Mouse (Mus musculus) midbrain, embryonic 13.5 days (tissue): ENCODE data around the gene Adra2c. TPM values are rescaled to one million over a fixed set of nuclear protein-coding genes. Genes with fewer than 3 reads are reported as not detected.

Experiments used
- ATAC-seq: fragments of 200-750 bp; cut with Nextera tagmentation; 2 replicates; pipeline ENCODE4 v1.8.0; 2017; ENCODE audit warnings: mild to moderate bottlenecking, moderate TSS enrichment, moderate library complexity
- H3K27ac ChIP-seq: fragments of 300-500 bp; sonication (generic); 2 replicates; pipeline ENCODE4 v1.5.1; 2015; ENCODE audit warnings: inconsistent platforms, mild to moderate bottlenecking, moderate library complexity
- H3K27me3 ChIP-seq: fragments of 300-500 bp; sonication (generic); 2 replicates; pipeline ENCODE4 v1.6.1; 2015; ENCODE audit warnings: mild to moderate bottlenecking, inconsistent platforms
- H3K36me3 ChIP-seq: fragments of 300-500 bp; sonication (generic); 2 replicates; pipeline ENCODE4 v1.6.1; 2015; ENCODE audit warnings: mild to moderate bottlenecking, inconsistent platforms
- H3K4me1 ChIP-seq: fragments of 300-500 bp; sonication (generic); replicated peaks from 2 replicates; pipeline ENCODE4 v1.6.1; 2015; ENCODE audit warnings: inconsistent platforms
- H3K4me2 ChIP-seq: fragments of 300-500 bp; sonication (generic); replicated peaks from 2 replicates; pipeline ENCODE4 v1.6.1; 2015; ENCODE audit warnings: moderate library complexity, mild to moderate bottlenecking, inconsistent platforms
- H3K4me3 ChIP-seq: fragments of 300-500 bp; sonication (generic); replicated peaks from 2 replicates; pipeline ENCODE4 v1.5.1; 2015; ENCODE audit warnings: mild to moderate bottlenecking, inconsistent platforms
- H3K9ac ChIP-seq: fragments of 300-500 bp; sonication (generic); replicated peaks from 2 replicates; pipeline ENCODE4 v1.6.1; 2015; ENCODE audit warnings: mild to moderate bottlenecking, inconsistent platforms
- H3K9me3 ChIP-seq: fragments of 300-500 bp; sonication (generic); 2 replicates; pipeline ENCODE4 v1.6.1; 2016; ENCODE audit warnings: mild to moderate bottlenecking, inconsistent platforms
- WGBS: fragments of 180-500 bp; shearing (Covaris S2); methylation state at CpG from one replicate; pipeline ENCODE4 v1.1.7; 2015; 5-methylcytosine and 5-hydroxymethylcytosine counted together
- polyA plus RNA-seq: library from polyadenylated mRNA; unstranded; fragments of >200 nt; fragmentation: Nextera tagmentation; extraction: Ambion mirVana; gene quantifications from 2 replicates; pipeline ENCODE4 v1.2.1, GENCODE M21; 2015

Adra2c gene
- 0.05 and 0.07 TPM in 2 replicates for polyA plus RNA-seq

DNA sequence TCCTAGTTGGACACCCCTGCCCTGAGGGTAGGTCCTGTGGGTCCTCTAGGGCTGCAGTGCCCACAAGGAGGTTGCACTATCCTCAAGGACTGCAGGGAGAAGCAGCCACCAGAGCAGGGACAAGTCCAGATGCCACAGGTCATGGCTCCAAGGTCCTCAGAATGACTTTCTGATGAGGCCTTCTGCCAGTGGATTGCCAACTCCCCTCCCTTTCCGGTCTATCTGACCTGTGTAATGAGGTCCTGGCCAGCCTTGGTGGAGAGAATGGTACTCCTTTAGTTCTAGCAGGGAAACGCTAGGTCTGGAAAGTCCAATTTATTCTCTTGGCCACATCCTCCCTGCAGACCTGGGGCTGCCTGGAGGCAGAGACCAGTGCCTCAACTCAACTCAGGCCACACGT is at the start of gene Adra2c:
Gene Adra2c (plus strand): TSS at position 301 of the 400 bp plus-strand sequence.
- Histone ChIP-seq H3K36me3 (no peaks in the 10 kb centered on the region), H3K9ac (peak within 1 kb of the TSS; percentile 44; the same call in 1 of the 2 replicates), H3K4me1 (peaks cover 19% of the 10 kb centered on the region), H3K27me3 (peaks cover 77% of the 10 kb centered on the region), H3K4me3 (peak within 1 kb of the TSS; percentile 50), H3K4me2 (peak within 1 kb of the TSS; percentile 81), H3K27ac (no peak within 1 kb of the TSS), H3K9me3 (no peaks in the 10 kb centered on the region)
- 36% methylated on average over 3 of the region's 3 CpGs for WGBS
- no peak for ATAC-seq

DNA sequence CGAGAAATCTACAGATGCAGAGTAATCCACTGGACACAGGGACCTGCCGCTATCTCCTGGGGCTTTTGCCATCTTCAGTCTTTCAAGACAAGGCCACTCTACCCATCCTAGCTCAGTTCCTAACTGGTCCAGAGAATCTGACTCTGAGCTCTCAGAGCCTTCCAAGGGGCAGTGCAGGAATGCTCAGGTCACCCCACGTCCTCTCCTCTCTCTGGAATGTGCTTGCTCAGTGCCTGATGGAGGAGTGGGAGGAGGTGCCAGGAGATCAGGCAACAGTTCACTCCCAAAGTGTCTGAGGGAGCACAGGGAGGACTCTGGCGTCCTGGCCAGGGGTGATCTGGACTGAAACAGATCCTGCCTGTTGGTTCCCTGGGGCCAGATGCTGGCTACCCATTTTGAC is 45.0 kb upstream of the Adra2c start:
- ATAC-seq = no peak
- WGBS = 75% methylated on average over 4 of the region's 4 CpGs

DNA sequence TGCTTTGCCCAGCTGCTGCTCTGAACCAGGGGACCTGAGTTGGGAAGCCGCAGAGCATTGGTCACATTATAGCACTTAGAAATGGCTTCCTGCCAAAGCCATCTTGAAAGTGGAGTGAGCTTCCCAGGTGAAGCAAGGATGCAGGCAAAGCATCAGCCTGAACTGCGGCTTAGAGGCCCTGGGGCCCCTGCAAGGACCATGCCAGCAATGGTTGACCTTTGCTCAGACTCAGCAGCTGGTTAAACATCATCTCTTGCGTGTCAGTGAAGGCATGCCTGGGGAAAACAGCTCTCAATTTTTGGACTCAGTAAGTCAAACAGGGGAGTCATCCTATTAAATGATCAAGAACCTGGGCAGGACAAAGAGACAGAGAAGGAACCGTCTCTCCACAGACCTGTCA is 40.4 kb upstream of the Adra2c start:
- no peaks in the 10 kb centered on the region for H3K27me3 ChIP-seq
- no peaks in the 10 kb centered on the region for H3K9me3 ChIP-seq
- H3K36me3 ChIP-seq = no peaks in the 10 kb centered on the region
- ATAC-seq = no peak
- no peak overlapping the region for H3K27ac ChIP-seq
- H3K9ac ChIP-seq = no peak overlapping the region
- no peaks in the 10 kb centered on the region for H3K4me1 ChIP-seq
- 83% methylated on average over 4 of the region's 4 CpGs for WGBS
- H3K4me2 ChIP-seq = no peak overlapping the region
- H3K4me3 ChIP-seq = no peak overlapping the region

More for the DNA sequence above, 45.0 kb upstream of the Adra2c start:
- no peak overlapping the region for H3K9ac ChIP-seq
- H3K4me1 ChIP-seq = no peaks in the 10 kb centered on the region
- H3K36me3 ChIP-seq = no peaks in the 10 kb centered on the region
- no peaks in the 10 kb centered on the region for H3K27me3 ChIP-seq
- no peaks in the 10 kb centered on the region for H3K9me3 ChIP-seq
- no peak overlapping the region for H3K27ac ChIP-seq
- H3K4me2 ChIP-seq = no peak overlapping the region
- H3K4me3 ChIP-seq = no peak overlapping the region

DNA sequence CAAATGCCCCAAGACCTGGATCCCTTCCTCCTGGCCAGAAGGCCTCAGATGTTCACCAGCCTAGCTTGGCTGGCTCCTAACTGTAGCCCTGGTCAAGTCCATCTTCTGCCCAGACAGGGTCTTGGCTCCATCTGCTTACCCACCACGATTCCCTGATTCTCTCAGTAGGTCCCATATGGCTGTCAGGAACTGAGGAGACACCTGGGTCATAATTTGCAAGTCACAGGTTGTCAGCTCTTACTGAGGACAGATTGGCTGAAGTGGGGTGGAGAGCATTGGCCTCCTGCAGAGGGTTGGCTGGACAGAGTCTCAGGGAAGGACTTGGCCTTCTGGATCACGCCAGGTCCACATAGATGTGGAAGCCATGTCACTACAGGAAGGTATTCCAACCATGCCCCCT is 39.5 kb upstream of the Adra2c start:
- Histone ChIP-seq H3K36me3 (no peaks in the 10 kb centered on the region), H3K27ac (no peak overlapping the region), H3K4me1 (no peaks in the 10 kb centered on the region), H3K9me3 (no peaks in the 10 kb centered on the region), H3K4me2 (no peak overlapping the region), H3K9ac (no peak overlapping the region), H3K27me3 (no peaks in the 10 kb centered on the region), H3K4me3 (no peak overlapping the region)
- no peak for ATAC-seq
- WGBS = 87% methylated on average over 2 of the region's 2 CpGs

DNA sequence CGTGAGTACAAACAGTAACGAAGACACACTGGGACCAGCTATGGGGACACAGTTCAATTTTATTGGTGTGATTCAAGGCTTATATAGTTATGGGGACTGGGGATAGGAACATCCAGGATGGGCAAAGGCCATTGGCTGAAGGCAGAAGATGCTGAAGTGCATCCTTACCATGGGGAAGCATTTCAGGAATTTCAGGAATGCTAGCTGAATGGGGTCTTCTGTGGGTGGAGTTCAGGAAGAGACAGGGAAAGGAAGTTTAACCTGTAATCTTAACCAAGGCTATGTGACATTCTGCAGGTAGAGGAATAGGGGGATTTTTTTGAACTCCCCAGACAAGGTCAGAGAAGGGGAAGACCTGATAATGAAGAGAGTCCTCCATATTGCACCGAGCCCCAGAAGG is 36.6 kb upstream of the Adra2c start:
- Histone ChIP-seq H3K9ac (no peak overlapping the region), H3K4me2 (no peak overlapping the region), H3K9me3 (no peaks in the 10 kb centered on the region), H3K27me3 (no peaks in the 10 kb centered on the region), H3K4me3 (no peak overlapping the region), H3K27ac (no peak overlapping the region), H3K36me3 (no peaks in the 10 kb centered on the region), H3K4me1 (peaks cover 17% of the 10 kb centered on the region)
- 80% methylated on average over 3 of the region's 3 CpGs for WGBS
- ATAC-seq = no peak

DNA sequence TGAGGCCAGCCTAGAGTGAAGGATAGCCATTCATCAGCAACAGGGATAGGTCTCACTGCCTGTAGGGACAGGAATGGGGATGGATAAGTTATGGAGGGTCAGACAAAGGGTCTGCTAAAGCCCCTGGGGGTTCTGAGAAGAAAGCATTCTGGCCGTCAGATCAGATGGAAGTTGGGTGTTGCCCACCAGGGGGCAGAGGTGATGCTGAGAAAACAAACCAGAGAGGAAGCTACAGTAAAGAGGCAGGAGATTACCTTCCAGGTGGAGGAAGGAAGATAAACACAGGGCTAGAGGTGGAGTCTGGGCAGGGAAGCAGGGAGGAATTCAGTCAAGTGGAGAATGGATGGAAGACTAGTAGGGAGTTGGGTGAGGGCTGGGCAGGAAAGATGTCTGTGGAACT is 33.9 kb upstream of the Adra2c start:
- Histone ChIP-seq H3K27me3 (no peaks in the 10 kb centered on the region), H3K27ac (no peak overlapping the region), H3K9me3 (no peaks in the 10 kb centered on the region), H3K4me2 (no peak overlapping the region), H3K4me1 (peaks cover 17% of the 10 kb centered on the region), H3K36me3 (no peaks in the 10 kb centered on the region), H3K9ac (no peak overlapping the region), H3K4me3 (no peak overlapping the region)
- WGBS = 9% methylated on average over 1 of the region's 1 CpGs
- no peak for ATAC-seq

DNA sequence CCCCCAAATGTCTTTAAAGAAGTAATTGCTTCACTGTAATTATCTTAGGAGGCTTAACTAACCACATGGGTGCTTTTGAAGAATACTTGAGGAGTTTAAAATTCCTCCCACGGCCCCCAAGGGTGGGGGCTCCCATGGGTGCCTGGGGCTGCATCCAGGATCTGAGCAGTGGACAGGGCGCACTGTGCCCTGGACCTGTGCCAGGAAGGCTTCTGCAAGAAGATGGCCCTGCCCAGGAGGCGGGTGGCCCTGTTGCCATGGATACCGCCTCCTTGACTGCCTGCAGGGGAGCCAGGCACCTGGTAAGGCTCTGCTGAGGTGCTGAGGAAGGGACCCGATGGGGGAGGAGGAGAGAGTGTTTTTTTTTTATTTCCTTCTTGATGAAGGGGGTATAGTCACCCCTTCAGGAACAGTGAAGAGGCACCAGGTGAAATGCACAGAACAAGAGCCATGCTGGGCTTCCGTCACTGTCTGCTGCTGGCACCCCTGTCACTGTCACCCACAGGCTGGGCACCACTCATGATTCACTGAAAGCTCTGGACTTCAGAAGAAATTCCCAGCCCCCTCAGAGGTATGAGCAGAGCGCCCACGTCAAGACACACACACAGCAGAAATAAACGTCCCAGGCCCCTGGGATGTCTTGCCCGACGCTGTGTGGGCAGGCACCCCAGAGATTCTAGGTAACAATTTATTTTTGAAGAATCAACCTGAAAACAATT is 32.4 kb upstream of the Adra2c start:
- peak; percentile 63; the same call in 1 of the 2 replicates for ATAC-seq
- Histone ChIP-seq H3K4me1 (peaks cover 17% of the 10 kb centered on the region), H3K27me3 (no peaks in the 10 kb centered on the region), H3K36me3 (no peaks in the 10 kb centered on the region), H3K4me3 (no peak overlapping the region), H3K9ac (no peak overlapping the region), H3K4me2 (no peak overlapping the region), H3K9me3 (no peaks in the 10 kb centered on the region), H3K27ac (no peak overlapping the region)
- 51% methylated on average over 11 of the region's 11 CpGs for WGBS

DNA sequence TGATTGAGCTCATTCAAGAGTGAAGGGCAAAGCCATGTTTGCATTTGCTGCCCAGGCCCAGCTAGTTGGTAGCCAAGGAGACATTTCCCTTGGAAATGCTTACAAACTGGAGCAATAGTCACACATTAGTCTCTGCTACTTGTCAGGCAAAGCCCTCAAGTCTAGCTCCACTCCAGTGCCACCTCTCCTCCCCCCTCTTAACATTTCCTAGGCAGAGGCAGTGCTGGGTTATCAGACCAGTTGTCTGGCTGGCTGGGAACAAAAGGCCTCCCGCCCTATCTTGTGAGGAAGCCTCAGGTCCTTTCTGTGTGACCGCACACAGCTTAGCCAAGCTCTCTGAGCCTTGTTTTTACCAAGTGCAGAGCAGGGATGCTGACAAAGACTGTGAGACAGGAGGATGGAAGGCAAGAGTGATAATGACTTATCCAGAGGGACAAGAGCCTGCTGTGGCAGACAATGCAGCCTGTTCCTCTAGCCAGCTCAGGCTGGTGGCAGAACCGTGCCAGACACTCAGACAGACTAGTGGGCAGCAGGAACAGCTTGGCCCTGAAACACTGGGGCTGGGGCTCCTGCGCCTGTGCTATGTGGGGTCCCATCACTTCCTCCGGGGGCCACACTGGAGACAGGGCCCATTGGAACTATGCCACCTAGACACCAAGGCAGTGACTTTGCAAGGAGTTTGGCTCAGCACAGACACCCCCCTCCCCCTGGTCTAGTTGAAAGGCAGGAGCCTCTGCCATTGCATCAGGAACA is 23.0 kb upstream of the Adra2c start:
- Histone ChIP-seq H3K9ac (no peak overlapping the region), H3K4me1 (peaks cover 7% of the 10 kb centered on the region; the same call in 1 of the 2 replicates), H3K36me3 (no peaks in the 10 kb centered on the region), H3K4me3 (no peak overlapping the region), H3K4me2 (no peak overlapping the region), H3K27ac (0 out of 2 replicates have a peak overlapping the region, but pooled peaks have one; percentile 35), H3K27me3 (no peaks in the 10 kb centered on the region), H3K9me3 (no peaks in the 10 kb centered on the region)
- no peak for ATAC-seq
- WGBS = 33% methylated on average over 5 of the region's 5 CpGs

DNA sequence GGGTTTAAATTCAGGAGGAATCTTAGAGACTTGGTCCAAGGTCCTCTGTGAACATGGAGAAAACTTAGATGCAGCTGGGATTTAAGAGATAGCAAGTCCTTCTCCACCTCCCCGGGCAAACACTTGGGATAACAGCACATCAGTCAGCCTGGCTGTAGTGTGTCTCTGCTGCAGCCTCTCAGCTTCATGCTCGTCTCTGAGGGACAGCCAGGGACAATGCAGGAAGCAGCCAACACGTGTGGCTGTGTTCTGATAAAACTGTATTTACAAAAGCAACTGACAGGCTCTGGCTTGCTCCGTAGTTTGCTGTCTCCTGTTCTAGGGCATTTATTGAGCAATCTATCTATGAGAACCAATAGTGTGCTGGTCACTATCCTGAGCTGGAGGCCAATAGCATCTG is 14.4 kb upstream of the Adra2c start:
- Histone ChIP-seq H3K9ac (no peak overlapping the region), H3K36me3 (no peaks in the 10 kb centered on the region), H3K27me3 (no peaks in the 10 kb centered on the region), H3K4me2 (no peak overlapping the region), H3K4me3 (no peak overlapping the region), H3K27ac (no peak overlapping the region), H3K9me3 (no peaks in the 10 kb centered on the region), H3K4me1 (peaks cover 15% of the 10 kb centered on the region)
- 69% methylated on average over 4 of the region's 4 CpGs for WGBS
- no peak for ATAC-seq

DNA sequence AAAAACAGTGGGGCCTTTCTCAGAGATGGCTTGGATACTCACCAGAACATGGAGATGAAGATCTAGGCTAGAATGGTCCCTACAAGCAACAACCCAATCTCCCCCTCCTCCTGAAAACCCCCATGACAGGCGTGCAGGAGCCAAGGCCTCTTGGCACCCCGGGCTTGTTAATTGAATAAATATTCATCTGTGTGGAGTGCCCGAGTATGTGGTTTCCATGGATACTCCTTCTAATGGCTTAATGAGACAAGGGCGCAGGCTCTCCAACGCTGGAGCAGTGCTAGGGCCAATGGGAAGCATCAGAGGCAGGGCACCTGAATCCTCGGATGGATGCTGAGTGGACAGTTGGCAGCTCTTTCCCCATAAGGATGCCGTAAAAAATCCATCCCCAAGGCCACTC is 10.6 kb upstream of the Adra2c start:
- peak; percentile 92 for ATAC-seq
- Histone ChIP-seq H3K4me2 (no peak overlapping the region), H3K36me3 (no peaks in the 10 kb centered on the region), H3K27ac (peak overlapping the region; percentile 73), H3K4me3 (no peak overlapping the region), H3K9ac (no peak overlapping the region), H3K9me3 (no peaks in the 10 kb centered on the region), H3K4me1 (peaks cover 15% of the 10 kb centered on the region), H3K27me3 (no peaks in the 10 kb centered on the region)
- WGBS = 24% methylated on average over 7 of the region's 7 CpGs

DNA sequence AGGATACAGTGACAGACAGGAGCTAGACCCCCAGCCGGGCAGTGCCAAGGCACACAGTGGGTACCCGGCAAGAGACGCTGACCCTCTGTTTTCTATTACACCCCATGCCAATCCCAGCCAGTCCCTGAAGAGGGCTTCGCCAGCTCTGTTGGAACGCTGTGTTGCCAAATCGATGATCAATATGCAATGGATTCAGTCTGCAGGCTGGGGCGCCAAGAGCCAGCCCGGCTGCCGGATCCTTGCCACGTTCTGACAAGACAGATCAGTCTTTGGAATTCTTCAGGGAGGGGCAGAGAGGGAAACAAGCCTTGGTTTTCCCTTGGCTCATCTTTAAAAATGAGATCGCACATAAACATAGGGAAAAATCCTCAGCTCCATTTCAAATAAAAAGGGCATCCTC is 2.8 kb upstream of the Adra2c start:
- 72% methylated on average over 11 of the region's 11 CpGs for WGBS
- no peaks in the 10 kb centered on the region for H3K9me3 ChIP-seq
- peaks cover 50% of the 10 kb centered on the region for H3K27me3 ChIP-seq
- no peak overlapping the region for H3K9ac ChIP-seq
- no peak overlapping the region for H3K4me3 ChIP-seq
- H3K36me3 ChIP-seq = no peaks in the 10 kb centered on the region
- no peak overlapping the region for H3K4me2 ChIP-seq
- peaks cover 15% of the 10 kb centered on the region for H3K4me1 ChIP-seq
- no peak overlapping the region for H3K27ac ChIP-seq
- no peak for ATAC-seq
